ENCODE assay signal across 14 mouse cellular contexts in the genomic region with DNA sequence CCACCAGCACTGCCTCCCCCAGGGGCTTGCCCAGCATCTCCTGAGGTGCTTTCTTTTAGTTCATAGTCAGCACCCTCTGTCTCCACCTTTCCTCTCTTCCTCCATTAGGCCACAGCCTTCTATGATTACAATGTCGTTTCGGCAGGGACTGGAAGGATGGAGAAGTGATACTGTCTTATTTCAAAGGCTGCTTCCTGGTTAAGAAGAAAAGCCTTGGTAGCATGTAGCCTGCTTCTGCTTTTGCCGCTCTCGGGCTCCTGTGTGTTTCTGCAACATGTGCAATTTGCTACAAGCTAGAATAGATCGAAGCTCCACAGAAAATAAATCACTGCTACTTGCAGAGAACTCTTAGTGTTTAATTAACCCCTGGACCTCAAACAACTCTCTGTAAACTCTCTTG.
DNase-seq lines count a peak whose midpoint lies in the region; ATAC-seq and TF ChIP-seq lines count a peak whose summit lies in the region.
"Had no signal": no experiment of that assay in that cellular context is flagged by ENCODE, and none has a peak within 500 bp of the region (broad histone marks: within the 10 kb centered on the region; RNA-seq: fewer than 3 reads in every experiment).

No protein-coding gene starts in this region.

- no peaks in the 10 kb centered on the region for H3K4me1 ChIP-seq in kidney, adult 2 months (ENCODE audit: control insufficient read depth, insufficient read depth, low read length)
- no peaks in the 10 kb centered on the region for H3K4me1 ChIP-seq in lung, embryonic 14.5 days (ENCODE audit: insufficient read depth)
- H3K4me1 ChIP-seq in bone marrow macrophage, adult 2 months (ENCODE audit: control insufficient read depth, insufficient read depth, low read length), result peaks cover 27% of the 10 kb centered on the region
- no peaks in the 10 kb centered on the region for H3K4me1 ChIP-seq in liver, embryonic 13.5 days (replicated peaks)
- H3K4me1 ChIP-seq: forebrain, embryonic 15.5 days; hindbrain, embryonic 12.5 days; intestine, embryonic 15.5 days had no signal

- H3K4me3 ChIP-seq in kidney, adult 2 months (ENCODE audit: insufficient read depth, low read depth, low read length), result no peak overlapping the region
- no peak overlapping the region for H3K4me3 ChIP-seq in lung, embryonic 14.5 days (ENCODE audit: low read depth, low read length)
- no peak overlapping the region for H3K4me3 ChIP-seq in bone marrow macrophage, adult 2 months (ENCODE audit: insufficient read depth, low read length)
- no peak overlapping the region for H3K4me3 ChIP-seq in liver, embryonic 13.5 days (replicated peaks)
- H3K4me3 ChIP-seq: forebrain, embryonic 15.5 days; hindbrain, embryonic 12.5 days; intestine, embryonic 15.5 days had no signal

- peak; percentile 10 for DNase-seq in kidney, adult 2 months
- no peak for DNase-seq in kidney, adult 11 months
- peak; percentile 34 for DNase-seq in lung, embryonic 14.5 days
- DNase-seq in lung, adult 18-20 months, result no peak
- DNase-seq in liver, embryonic 13.5 days, result no peak
- no peak for DNase-seq in urinary bladder, postnatal 10 days (ENCODE audit: low spot score)
- DNase-seq in right cerebral cortex, adult 18-20 months, result no peak
- DNase-seq: adrenal gland, postnatal 25 days; gastrocnemius, postnatal 10 days; lung, postnatal 10 days had no signal

- H3K27ac ChIP-seq in kidney, adult 2 months (ENCODE audit: insufficient read depth, low read depth, low read length), result no peak overlapping the region
- H3K27ac ChIP-seq in lung, embryonic 14.5 days (ENCODE audit: low read depth), result no peak overlapping the region
- peak overlapping the region; percentile 79 for H3K27ac ChIP-seq in bone marrow macrophage, adult 2 months (ENCODE audit: insufficient read depth, low read depth, low read length)
- H3K27ac ChIP-seq in liver, embryonic 13.5 days, result no peak overlapping the region
- H3K27ac ChIP-seq: forebrain, embryonic 15.5 days; hindbrain, embryonic 12.5 days; intestine, embryonic 15.5 days had no signal

- H3K4me2 ChIP-seq in lung, embryonic 14.5 days, result no peak overlapping the region
- H3K4me2 ChIP-seq in liver, embryonic 13.5 days, result no peak overlapping the region
- H3K4me2 ChIP-seq: forebrain, embryonic 15.5 days; hindbrain, embryonic 12.5 days; intestine, embryonic 15.5 days had no signal

- 16% methylated on average over 5 of the region's 5 CpGs for WGBS in kidney, adult 2 months
- 13% methylated on average over 5 of the region's 5 CpGs for WGBS in lung, embryonic 14.5 days
- 28% methylated on average over 5 of the region's 5 CpGs for WGBS in liver, embryonic 13.5 days (ENCODE audit: insufficient replicate concordance)

- no peak for ATAC-seq in lung, embryonic 14.5 days (ENCODE audit: insufficient read depth)
- ATAC-seq in liver, embryonic 13.5 days (ENCODE audit: low read depth), result peak; percentile 18; the same call in 1 of the 2 replicates
- ATAC-seq: forebrain, embryonic 15.5 days; intestine, embryonic 15.5 days had no signal

- H3K27me3 ChIP-seq in kidney, adult 2 months (replicated peaks; ENCODE audit: control insufficient read depth, insufficient read depth, low read length), result no peaks in the 10 kb centered on the region
- H3K27me3 ChIP-seq in lung, embryonic 14.5 days (ENCODE audit: insufficient read depth, low read length), result no peaks in the 10 kb centered on the region
- no peaks in the 10 kb centered on the region for H3K27me3 ChIP-seq in liver, embryonic 13.5 days
- H3K27me3 ChIP-seq: forebrain, embryonic 15.5 days; hindbrain, embryonic 12.5 days; intestine, embryonic 15.5 days had no signal

- no peak for TF ChIP-seq POLR2A in kidney, adult 2 months (IDR thresholded peaks at IDR 0.05; ENCODE audit: low read depth, low read length)
- no peak for TF ChIP-seq POLR2A in bone marrow macrophage, adult 2 months (IDR thresholded peaks at IDR 0.05; ENCODE audit: borderline replicate concordance, low read depth, low read length)

- TF ChIP-seq CTCF in kidney, adult 2 months (conservative IDR thresholded peaks at IDR 0.05; ENCODE audit: insufficient read depth, insufficient read length, low read depth, low read length), result no peak
- TF ChIP-seq CTCF in lung, embryonic 14.5 days (IDR thresholded peaks at IDR 0.05; ENCODE audit: low read depth), result no peak
- no peak for TF ChIP-seq CTCF in bone marrow macrophage, adult 2 months (IDR thresholded peaks at IDR 0.05; ENCODE audit: low read depth, low read length)

- no peak overlapping the region for H3K9ac ChIP-seq in lung, embryonic 14.5 days
- no peak overlapping the region for H3K9ac ChIP-seq in liver, embryonic 13.5 days
- H3K9ac ChIP-seq: forebrain, embryonic 15.5 days; hindbrain, embryonic 12.5 days; intestine, embryonic 15.5 days had no signal

- H3K36me3 ChIP-seq in kidney, adult 2 months (ENCODE audit: control insufficient read depth, insufficient read depth, low read length), result no peaks in the 10 kb centered on the region
- H3K36me3 ChIP-seq in lung, embryonic 14.5 days (ENCODE audit: insufficient read depth), result no peaks in the 10 kb centered on the region
- no peaks in the 10 kb centered on the region for H3K36me3 ChIP-seq in liver, embryonic 13.5 days
- H3K36me3 ChIP-seq: forebrain, embryonic 15.5 days; hindbrain, embryonic 12.5 days; intestine, embryonic 15.5 days had no signal

- H3K9me3 ChIP-seq in lung, embryonic 14.5 days (ENCODE audit: low read depth, low read length), result no peaks in the 10 kb centered on the region
- H3K9me3 ChIP-seq in liver, embryonic 13.5 days (replicated peaks), result no peaks in the 10 kb centered on the region
- H3K9me3 ChIP-seq: forebrain, embryonic 15.5 days; hindbrain, embryonic 12.5 days; intestine, embryonic 15.5 days had no signal

Comparison
In these comparisons a context has a peak if more than half of its experiments do, and no peak if none do; other contexts are left out.
1. DNase-seq: peak in kidney, adult 2 months (single experiment) and lung, embryonic 14.5 days (single experiment); none in kidney, adult 11 months (single experiment), lung, adult 18-20 months (0 of 2), liver, embryonic 13.5 days (single experiment), urinary bladder, postnatal 10 days (single experiment) and right cerebral cortex, adult 18-20 months (single experiment).